14 mouse cellular contexts compared by ENCODE assay signal in genomic region chr1:125458531-125458930, GRCm38 (mm10). TPM values are rescaled to one million over a fixed set of nuclear protein-coding genes. Genes with fewer than 3 reads are reported as not detected.
DNase-seq lines count a peak whose midpoint lies in the region; ATAC-seq and TF ChIP-seq lines count a peak whose summit lies in the region.
"Had no signal": no experiment of that assay in that cellular context is flagged by ENCODE, and none has a peak within 500 bp of the region (broad histone marks: within the 10 kb centered on the region; RNA-seq: fewer than 3 reads in every experiment).

No protein-coding gene starts in this region.

- H3K9me3 ChIP-seq in lung, embryonic 16.5 days (ENCODE audit: control insufficient read depth, low read length), result no peaks in the 10 kb centered on the region
- no peaks in the 10 kb centered on the region for H3K9me3 ChIP-seq in intestine, embryonic 15.5 days
- H3K9me3 ChIP-seq: forebrain, embryonic 13.5 days; G1E; limb, embryonic 12.5 days had no signal

- no peak for TF ChIP-seq CTCF in kidney, adult 2 months (conservative IDR thresholded peaks at IDR 0.05; ENCODE audit: insufficient read depth, insufficient read length, low read depth, low read length)
- no peak for TF ChIP-seq CTCF in Patski (IDR thresholded peaks at IDR 0.05)

- in situ Hi-C loops in Patski (cut with MboI; ENCODE audit: low pct_unique_long_range_greater_than_20kb), result no loop called here

- no peaks in the 10 kb centered on the region for H3K36me3 ChIP-seq in kidney, adult 2 months (ENCODE audit: control insufficient read depth, insufficient read depth, low read length)
- no peaks in the 10 kb centered on the region for H3K36me3 ChIP-seq in lung, embryonic 16.5 days (ENCODE audit: control insufficient read depth, insufficient read depth, low read length)
- no peaks in the 10 kb centered on the region for H3K36me3 ChIP-seq in intestine, embryonic 15.5 days
- H3K36me3 ChIP-seq: G1E; limb, embryonic 12.5 days had no signal

- ATAC-seq in Patski, result peak; percentile 64
- ATAC-seq in lung, embryonic 16.5 days (ENCODE audit: low read depth), result peak; percentile 89
- ATAC-seq in megakaryocyte-erythroid progenitor cell, adult 5-6 weeks (replicated peaks; ENCODE audit: low FRiP score, low TSS enrichment, poor library complexity, severe bottlenecking), result no peak
- ATAC-seq in intestine, embryonic 15.5 days, result no peak
- ATAC-seq: forebrain, embryonic 13.5 days had no signal

- H3K4me3 ChIP-seq in kidney, adult 2 months (ENCODE audit: insufficient read depth, low read depth, low read length), result no peak overlapping the region
- no peak overlapping the region for H3K4me3 ChIP-seq in lung, embryonic 16.5 days (ENCODE audit: low read length)
- no peak overlapping the region for H3K4me3 ChIP-seq in intestine, embryonic 15.5 days (replicated peaks)
- H3K4me3 ChIP-seq: forebrain, embryonic 13.5 days; limb, embryonic 12.5 days had no signal

- 24% methylated on average over 5 of the region's 5 CpGs for WGBS in kidney, adult 2 months
- 43% methylated on average over 5 of the region's 5 CpGs for WGBS in lung, embryonic 16.5 days
- 62% methylated on average over 5 of the region's 5 CpGs for WGBS in intestine, embryonic 15.5 days

- CTCF ChIA-PET in Patski (lab: Charles Lee), result no interaction called here

- no peak overlapping the region for H3K4me2 ChIP-seq in lung, embryonic 16.5 days (ENCODE audit: low read depth, low read length)
- H3K4me2 ChIP-seq in intestine, embryonic 15.5 days (replicated peaks), result no peak overlapping the region
- H3K4me2 ChIP-seq: forebrain, embryonic 13.5 days; hindbrain, embryonic 14.5 days; limb, embryonic 12.5 days had no signal

- no peak overlapping the region for H3K9ac ChIP-seq in lung, embryonic 16.5 days (ENCODE audit: low read length)
- no peak overlapping the region for H3K9ac ChIP-seq in intestine, embryonic 15.5 days
- H3K9ac ChIP-seq: forebrain, embryonic 13.5 days; hindbrain, embryonic 14.5 days; limb, embryonic 12.5 days had no signal

- TF ChIP-seq POLR2A in kidney, adult 2 months (IDR thresholded peaks at IDR 0.05; ENCODE audit: low read depth, low read length), result no peak

- DNase-seq in kidney, adult 2 months, result peak; percentile 36
- no peak for DNase-seq in kidney, adult 8-10 months
- no peak for DNase-seq in Patski (ENCODE audit: low read depth, low spot score)
- DNase-seq in cerebellum, adult 8-10 months, result peak; percentile 31
- no peak for DNase-seq in embryo, embryonic 9.5 days (ENCODE audit: extremely low spot score)
- DNase-seq: midbrain, embryonic 14.5 days; thymus, postnatal 14 days had no signal

- POLR2A ChIA-PET in Patski (lab: Charles Lee), result interaction anchor here (0.5 kb wide), 1 partner anchor 18 kb away, joined by 3 read pairs; no protein-coding TSS in a partner anchor

- H3K4me1 ChIP-seq in kidney, adult 2 months (ENCODE audit: control insufficient read depth, insufficient read depth, low read length), result no peaks in the 10 kb centered on the region
- H3K4me1 ChIP-seq in lung, embryonic 16.5 days (replicated peaks; ENCODE audit: control insufficient read depth, insufficient read depth, low read length), result peaks cover 6% of the 10 kb centered on the region; the same call in 1 of the 2 replicates
- no peaks in the 10 kb centered on the region for H3K4me1 ChIP-seq in intestine, embryonic 15.5 days (replicated peaks)
- H3K4me1 ChIP-seq: limb, embryonic 12.5 days had no signal

- no peak overlapping the region for H3K27ac ChIP-seq in kidney, adult 2 months (ENCODE audit: insufficient read depth, low read depth, low read length)
- H3K27ac ChIP-seq in lung, embryonic 16.5 days (ENCODE audit: low read length), result 0 out of 2 replicates have a peak overlapping the region, but pooled peaks have one; percentile 3
- H3K27ac ChIP-seq in intestine, embryonic 15.5 days, result no peak overlapping the region
- H3K27ac ChIP-seq: forebrain, embryonic 13.5 days; hindbrain, embryonic 14.5 days; limb, embryonic 12.5 days had no signal

- no peaks in the 10 kb centered on the region for H3K27me3 ChIP-seq in kidney, adult 2 months (replicated peaks; ENCODE audit: control insufficient read depth, insufficient read depth, low read length)
- no peaks in the 10 kb centered on the region for H3K27me3 ChIP-seq in Patski
- no peaks in the 10 kb centered on the region for H3K27me3 ChIP-seq in lung, embryonic 16.5 days (ENCODE audit: control insufficient read depth, insufficient read depth, low read depth, low read length)
- H3K27me3 ChIP-seq in intestine, embryonic 15.5 days (replicated peaks), result no peaks in the 10 kb centered on the region
- H3K27me3 ChIP-seq: forebrain, embryonic 13.5 days; limb, embryonic 12.5 days had no signal

RNA-seq across cellular contexts. Expression of gene Actr3, which starts 23.0 kb away (rescaled TPM):
- polyA plus RNA-seq in kidney, adult 2 months (2012; rRNA removed), result 38.6 and 55.6 TPM in 2 replicates
- 357 TPM for polyA plus RNA-seq in Patski (2021)
- polyA plus RNA-seq in lung, embryonic 16.5 days (2015; fragmentation: Nextera tagmentation; extraction: Ambion mirVana), result 315 and 329 TPM in 2 replicates
- 137 and 149 TPM in 2 replicates for total RNA-seq in megakaryocyte-erythroid progenitor cell, adult 5-6 weeks (2014; fragmentation: Nextera tagmentation)
- 314 and 445 TPM in 2 replicates for total RNA-seq in megakaryocyte-erythroid progenitor cell, adult 5-6 weeks (2017)
- 342 and 356 TPM in 2 replicates for polyA plus RNA-seq in intestine, embryonic 15.5 days (2015; fragmentation: Nextera tagmentation; extraction: Ambion mirVana)

Comparison
In these comparisons a context has a peak if more than half of its experiments do, and no peak if none do; other contexts are left out.
1. DNase-seq: peak in kidney, adult 2 months (single experiment) and cerebellum, adult 8-10 months (single experiment); none in kidney, adult 8-10 months (0 of 2), Patski (single experiment) and embryo, embryonic 9.5 days (single experiment).
2. ATAC-seq: peak in Patski (single experiment) and lung, embryonic 16.5 days (single experiment); none in megakaryocyte-erythroid progenitor cell, adult 5-6 weeks (single experiment) and intestine, embryonic 15.5 days (single experiment).